Comparison of ENCODE assay signal across 27 mouse cellular contexts in genomic region chr1:188157237-188157955, GRCm38 (mm10).
DNase-seq lines count a peak whose midpoint lies in the region; ATAC-seq lines count a peak whose summit lies in the region.
"Had no signal": no experiment of that assay in that cellular context is flagged by ENCODE, and none has a peak within 500 bp of the region (broad histone marks: within the 10 kb centered on the region; RNA-seq: fewer than 3 reads in every experiment).

No protein-coding gene starts in this region.

- no peak overlapping the region for H3K4me3 ChIP-seq in kidney, embryonic 16.5 days (ENCODE audit: low read length)
- H3K4me3 ChIP-seq in hindbrain, embryonic 16.5 days (ENCODE audit: low read length) = no peak overlapping the region
- H3K4me3 ChIP-seq: embryonic facial prominence, embryonic 13.5 days; forebrain, embryonic 10.5 days; forebrain, embryonic 15.5 days; gastrocnemius, adult 2 months; heart, embryonic 13.5 days; hindbrain, embryonic 15.5 days; liver, embryonic 12.5 days; midbrain, embryonic 13.5 days; neural tube, embryonic 13.5 days had no signal

- no peak overlapping the region for H3K9ac ChIP-seq in kidney, embryonic 16.5 days (replicated peaks; ENCODE audit: low read length)
- no peak overlapping the region for H3K9ac ChIP-seq in hindbrain, embryonic 16.5 days (ENCODE audit: low read depth, low read length)
- H3K9ac ChIP-seq: embryonic facial prominence, embryonic 13.5 days; forebrain, embryonic 15.5 days; heart, embryonic 13.5 days; hindbrain, embryonic 15.5 days; liver, embryonic 12.5 days; liver, postnatal 0 days; midbrain, embryonic 13.5 days; neural tube, embryonic 13.5 days had no signal

- DNase-seq in kidney, adult 18-20 months = no peak
- peak; percentile 10 for DNase-seq in ovary, postnatal 36 days (ENCODE audit: low spot score)
- no peak for DNase-seq in ovary, postnatal 10 days (ENCODE audit: low spot score)
- peak; percentile 84 for DNase-seq in adrenal gland, postnatal 14 days
- no peak for DNase-seq in Muller cell, postnatal 12 days (ENCODE audit: inconsistent ontology term)
- DNase-seq: cerebellum, adult 11 months; cerebellum, postnatal 10 days; gastrocnemius, adult 2 months; gastrocnemius, postnatal 36 days; heart, postnatal 10 days; liver, postnatal 0 days; right cerebral cortex, postnatal 4 days; thymus, adult 18-20 months; thymus, postnatal 25 days had no signal

- H3K36me3 ChIP-seq in kidney, embryonic 16.5 days (ENCODE audit: insufficient read depth, low read length) = no peaks in the 10 kb centered on the region
- no peaks in the 10 kb centered on the region for H3K36me3 ChIP-seq in hindbrain, embryonic 16.5 days (ENCODE audit: control insufficient read depth, insufficient read depth, low read length)
- H3K36me3 ChIP-seq: embryonic facial prominence, embryonic 13.5 days; forebrain, embryonic 10.5 days; forebrain, embryonic 15.5 days; heart, embryonic 13.5 days; hindbrain, embryonic 15.5 days; liver, embryonic 12.5 days; midbrain, embryonic 13.5 days; neural tube, embryonic 13.5 days had no signal

- no peaks in the 10 kb centered on the region for H3K27me3 ChIP-seq in kidney, embryonic 16.5 days (ENCODE audit: insufficient read depth, low read length)
- no peaks in the 10 kb centered on the region for H3K27me3 ChIP-seq in hindbrain, embryonic 16.5 days (replicated peaks; ENCODE audit: control insufficient read depth, insufficient read depth, low read length)
- H3K27me3 ChIP-seq: embryonic facial prominence, embryonic 13.5 days; forebrain, embryonic 15.5 days; heart, embryonic 13.5 days; hindbrain, embryonic 15.5 days; liver, embryonic 12.5 days had no signal

- 0 out of 2 replicates have a peak, but pooled peaks have one; percentile 23 for ATAC-seq in kidney, embryonic 16.5 days (ENCODE audit: low FRiP score, low TSS enrichment)
- ATAC-seq in hindbrain, embryonic 16.5 days = no peak
- ATAC-seq: forebrain, embryonic 15.5 days; liver, embryonic 12.5 days; liver, postnatal 0 days; lung, postnatal 0 days; midbrain, embryonic 13.5 days had no signal

- H3K4me2 ChIP-seq in kidney, embryonic 16.5 days (replicated peaks; ENCODE audit: low read depth, low read length) = no peak overlapping the region
- H3K4me2 ChIP-seq in hindbrain, embryonic 16.5 days (ENCODE audit: low read length) = no peak overlapping the region
- H3K4me2 ChIP-seq: embryonic facial prominence, embryonic 13.5 days; forebrain, embryonic 15.5 days; heart, embryonic 13.5 days; hindbrain, embryonic 15.5 days; liver, embryonic 12.5 days; midbrain, embryonic 13.5 days; neural tube, embryonic 13.5 days had no signal

- H3K27ac ChIP-seq in kidney, embryonic 16.5 days (ENCODE audit: low read length) = no peak overlapping the region
- H3K27ac ChIP-seq in hindbrain, embryonic 16.5 days (ENCODE audit: low read depth, low read length) = no peak overlapping the region
- H3K27ac ChIP-seq: embryonic facial prominence, embryonic 13.5 days; forebrain, embryonic 10.5 days; forebrain, embryonic 15.5 days; gastrocnemius, adult 2 months; heart, embryonic 13.5 days; hindbrain, embryonic 15.5 days; liver, embryonic 12.5 days; macrophage; midbrain, embryonic 13.5 days; neural tube, embryonic 13.5 days; stomach, postnatal 0 days had no signal

- no peaks in the 10 kb centered on the region for H3K4me1 ChIP-seq in kidney, embryonic 16.5 days (ENCODE audit: insufficient read depth, low read length)
- no peaks in the 10 kb centered on the region for H3K4me1 ChIP-seq in hindbrain, embryonic 16.5 days (ENCODE audit: control insufficient read depth, insufficient read depth, low read depth, low read length)
- H3K4me1 ChIP-seq: embryonic facial prominence, embryonic 13.5 days had no signal

- no peaks in the 10 kb centered on the region for H3K9me3 ChIP-seq in kidney, embryonic 16.5 days (ENCODE audit: low read length)
- no peaks in the 10 kb centered on the region for H3K9me3 ChIP-seq in hindbrain, embryonic 16.5 days (ENCODE audit: control insufficient read depth, low read length)
- H3K9me3 ChIP-seq: embryonic facial prominence, embryonic 13.5 days; forebrain, embryonic 10.5 days; forebrain, embryonic 15.5 days; heart, embryonic 13.5 days; hindbrain, embryonic 15.5 days; liver, embryonic 12.5 days; midbrain, embryonic 13.5 days; neural tube, embryonic 13.5 days had no signal

- 69% methylated on average over 7 of the region's 7 CpGs for WGBS in kidney, embryonic 16.5 days
- WGBS in hindbrain, embryonic 16.5 days = 87% methylated on average over 7 of the region's 7 CpGs

Comparison
In these comparisons a context has a peak if more than half of its experiments do, and no peak if none do; other contexts are left out.
1. DNase-seq: peak in ovary, postnatal 36 days (single experiment) and adrenal gland, postnatal 14 days (single experiment); none in kidney, adult 18-20 months (single experiment), ovary, postnatal 10 days (single experiment) and Muller cell, postnatal 12 days (single experiment).